Mouse (Mus musculus) heart, embryonic 15.5 days (tissue): Measurements from ENCODE around the gene Bach2. TPM values are rescaled to one million over a fixed set of nuclear protein-coding genes. Genes with fewer than 3 reads are reported as not detected.

Experiments used
- ATAC-seq: fragments of 200-750 bp; cut with Nextera tagmentation; replicated peaks from 2 replicates; pipeline ENCODE4 v1.8.0; 2017; ENCODE audit warnings: low read depth, moderate TSS enrichment; ENCODE audit not compliant: insufficient number of reproducible peaks, insufficient read depth, low FRiP score
- H3K27ac ChIP-seq: fragments of 300-500 bp; sonication (generic); 2 replicates; pipeline ENCODE4 v1.5.1; 2015; ENCODE audit warnings: mild to moderate bottlenecking, inconsistent platforms
- H3K27me3 ChIP-seq: fragments of 300-500 bp; sonication (generic); 2 replicates; pipeline ENCODE4 v1.6.1; 2015; ENCODE audit warnings: inconsistent platforms
- H3K36me3 ChIP-seq: fragments of 300-500 bp; sonication (generic); 2 replicates; pipeline ENCODE4 v1.6.1; 2015; ENCODE audit warnings: mild to moderate bottlenecking, inconsistent platforms
- H3K4me1 ChIP-seq: fragments of 300-500 bp; sonication (generic); replicated peaks from 2 replicates; pipeline ENCODE4 v1.6.1; 2015; ENCODE audit warnings: inconsistent platforms
- H3K4me2 ChIP-seq: fragments of 300-500 bp; sonication (generic); 2 replicates; pipeline ENCODE4 v1.6.1; 2015; ENCODE audit warnings: inconsistent platforms, mild to moderate bottlenecking, moderate library complexity
- H3K4me3 ChIP-seq: fragments of 300-500 bp; sonication (generic); 2 replicates; pipeline ENCODE4 v1.5.1; 2015; ENCODE audit warnings: mild to moderate bottlenecking, inconsistent platforms
- H3K9ac ChIP-seq: fragments of 300-500 bp; sonication (generic); 2 replicates; pipeline ENCODE4 v1.6.1; 2015; ENCODE audit warnings: mild to moderate bottlenecking, inconsistent platforms
- H3K9me3 ChIP-seq: fragments of 300-500 bp; sonication (generic); replicated peaks from 2 replicates; pipeline ENCODE4 v1.6.1; 2016; ENCODE audit warnings: inconsistent platforms
- WGBS: fragments of 180-500 bp; shearing (Covaris S2); methylation state at CpG from one replicate; pipeline ENCODE4 v1.1.7; 2015; ENCODE audit warnings: mixed read lengths; 5-methylcytosine and 5-hydroxymethylcytosine counted together
- polyA plus RNA-seq: library from polyadenylated mRNA; unstranded; fragments of >200 nt; fragmentation: Nextera tagmentation; extraction: Ambion mirVana; gene quantifications from 2 replicates; pipeline ENCODE4 v1.2.1, GENCODE M21; 2015

Gene Bach2
- polyA plus RNA-seq, 1 experiment from 2014 or later = 5.0 TPM

- ATAC-seq = no peak
These were observed 185.8 kb downstream of the Bach2 start for GRCm38 (mm10) chr4:32424434-32424833.

GRCm38 (mm10) chr4:32425060-32425459 is 186.5 kb downstream of the Bach2 start:
- Histone ChIP-seq H3K9me3 (no peaks in the 10 kb centered on the region), H3K27me3 (no peaks in the 10 kb centered on the region), H3K4me1 (0 out of 2 replicates have a peak, but pooled peaks cover 4% of the 10 kb centered on the region), H3K36me3 (no peaks in the 10 kb centered on the region), H3K9ac (no peak overlapping the region), H3K4me3 (no peak overlapping the region), H3K4me2 (no peak overlapping the region), H3K27ac (no peak overlapping the region)
- whole genome bisulfite sequencing = 82% methylated on average over 7 of the region's 7 CpGs
- ATAC-seq = no peak

More at GRCm38 (mm10) chr4:32424434-32424833, 185.8 kb downstream of the Bach2 start:
- H3K4me3 ChIP-seq = no peak overlapping the region
- H3K4me1 ChIP-seq = 0 out of 2 replicates have a peak, but pooled peaks cover 3% of the 10 kb centered on the region
- H3K27ac ChIP-seq = no peak overlapping the region
- no peak overlapping the region for H3K4me2 ChIP-seq
- H3K9me3 ChIP-seq = no peaks in the 10 kb centered on the region
- no peaks in the 10 kb centered on the region for H3K27me3 ChIP-seq
- 73% methylated on average over 7 of the region's 7 CpGs for WGBS
- no peaks in the 10 kb centered on the region for H3K36me3 ChIP-seq
- no peak overlapping the region for H3K9ac ChIP-seq

- WGBS = 70% methylated on average over 3 of the region's 3 CpGs
- no peak for ATAC-seq
- Histone ChIP-seq H3K9ac (no peak overlapping the region), H3K27me3 (no peaks in the 10 kb centered on the region), H3K4me2 (no peak overlapping the region), H3K4me3 (no peak overlapping the region), H3K36me3 (no peaks in the 10 kb centered on the region), H3K4me1 (peaks cover 8% of the 10 kb centered on the region), H3K9me3 (no peaks in the 10 kb centered on the region), H3K27ac (no peak overlapping the region)
These were observed 187.0 kb downstream of the Bach2 start for GRCm38 (mm10) chr4:32425641-32426040.

GRCm38 (mm10) chr4:32426779-32427577 is 188.4 kb downstream of the Bach2 start:
- no peak for ATAC-seq
- no peak overlapping the region for H3K4me3 ChIP-seq
- no peaks in the 10 kb centered on the region for H3K9me3 ChIP-seq
- 82% methylated on average over 27 of the region's 27 CpGs for WGBS
- no peak overlapping the region for H3K9ac ChIP-seq
- H3K4me1 ChIP-seq = peaks cover 16% of the 10 kb centered on the region
- H3K36me3 ChIP-seq = no peaks in the 10 kb centered on the region
- H3K27me3 ChIP-seq = no peaks in the 10 kb centered on the region
- no peak overlapping the region for H3K27ac ChIP-seq
- no peak overlapping the region for H3K4me2 ChIP-seq

GRCm38 (mm10) chr4:32428738-32429137 is 190.1 kb downstream of the Bach2 start:
- peaks cover 19% of the 10 kb centered on the region for H3K4me1 ChIP-seq
- WGBS = 81% methylated on average over 9 of the region's 9 CpGs

GRCm38 (mm10) chr4:32430136-32430535 is 191.5 kb downstream of the Bach2 start:
- H3K27ac ChIP-seq = no peak overlapping the region
- H3K27me3 ChIP-seq = no peaks in the 10 kb centered on the region
- 84% methylated on average over 11 of the region's 11 CpGs for WGBS
- no peaks in the 10 kb centered on the region for H3K36me3 ChIP-seq
- peaks cover 19% of the 10 kb centered on the region for H3K4me1 ChIP-seq
- H3K9me3 ChIP-seq = no peaks in the 10 kb centered on the region
- no peak for ATAC-seq
- H3K9ac ChIP-seq = no peak overlapping the region
- H3K4me2 ChIP-seq = peak overlapping the region; percentile 57
- no peak overlapping the region for H3K4me3 ChIP-seq

More at GRCm38 (mm10) chr4:32428738-32429137, 190.1 kb downstream of the Bach2 start:
- Histone ChIP-seq H3K9me3 (no peaks in the 10 kb centered on the region), H3K36me3 (no peaks in the 10 kb centered on the region), H3K27me3 (no peaks in the 10 kb centered on the region), H3K9ac (no peak overlapping the region), H3K4me2 (no peak overlapping the region), H3K4me3 (no peak overlapping the region), H3K27ac (no peak overlapping the region)
- no peak for ATAC-seq

- Histone ChIP-seq H3K9ac (peak overlapping the region; percentile 30), H3K9me3 (no peaks in the 10 kb centered on the region), H3K4me3 (peak overlapping the region; percentile 29), H3K36me3 (no peaks in the 10 kb centered on the region), H3K27me3 (no peaks in the 10 kb centered on the region), H3K27ac (peak overlapping the region; percentile 56; the same call in 1 of the 2 replicates), H3K4me1 (peaks cover 16% of the 10 kb centered on the region), H3K4me2 (peak overlapping the region; percentile 57)
- peak; percentile 49; the same call in 1 of the 2 replicates for ATAC-seq
- 20% methylated on average over 7 of the region's 7 CpGs for WGBS
These were observed 192.4 kb downstream of the Bach2 start for GRCm38 (mm10) chr4:32430981-32431380.

GRCm38 (mm10) chr4:32432271-32432781 is 193.7 kb downstream of the Bach2 start:
- Histone ChIP-seq H3K27me3 (no peaks in the 10 kb centered on the region), H3K27ac (no peak overlapping the region), H3K4me1 (peaks cover 16% of the 10 kb centered on the region), H3K9me3 (no peaks in the 10 kb centered on the region), H3K9ac (no peak overlapping the region), H3K4me3 (no peak overlapping the region), H3K4me2 (no peak overlapping the region), H3K36me3 (no peaks in the 10 kb centered on the region)
- ATAC-seq = no peak
- 39% methylated on average over 10 of the region's 10 CpGs for WGBS

- Histone ChIP-seq H3K9me3 (no peaks in the 10 kb centered on the region), H3K4me1 (peaks cover 16% of the 10 kb centered on the region), H3K4me2 (no peak overlapping the region), H3K27ac (no peak overlapping the region), H3K9ac (no peak overlapping the region), H3K27me3 (no peaks in the 10 kb centered on the region), H3K4me3 (no peak overlapping the region), H3K36me3 (no peaks in the 10 kb centered on the region)
- WGBS = 65% methylated on average over 6 of the region's 6 CpGs
- ATAC-seq = no peak
These were observed 194.3 kb downstream of the Bach2 start for GRCm38 (mm10) chr4:32432945-32433344.

GRCm38 (mm10) chr4:32434612-32435011 is 196.0 kb downstream of the Bach2 start:
- H3K4me2 ChIP-seq = no peak overlapping the region
- ATAC-seq = no peak
- no peaks in the 10 kb centered on the region for H3K27me3 ChIP-seq
- H3K4me1 ChIP-seq = peaks cover 16% of the 10 kb centered on the region
- H3K9ac ChIP-seq = no peak overlapping the region
- H3K9me3 ChIP-seq = no peaks in the 10 kb centered on the region
- WGBS = 71% methylated on average over 1 of the region's 1 CpGs
- H3K36me3 ChIP-seq = no peaks in the 10 kb centered on the region
- no peak overlapping the region for H3K27ac ChIP-seq
- no peak overlapping the region for H3K4me3 ChIP-seq

- Histone ChIP-seq H3K4me3 (no peak overlapping the region), H3K4me2 (no peak overlapping the region), H3K9ac (no peak overlapping the region), H3K9me3 (no peaks in the 10 kb centered on the region), H3K36me3 (no peaks in the 10 kb centered on the region), H3K4me1 (peaks cover 5% of the 10 kb centered on the region), H3K27me3 (no peaks in the 10 kb centered on the region), H3K27ac (no peak overlapping the region)
- ATAC-seq = 0 out of 2 replicates have a peak, but pooled peaks have one; percentile 27
- WGBS = 64% methylated on average over 11 of the region's 11 CpGs
These were observed 201.6 kb downstream of the Bach2 start for GRCm38 (mm10) chr4:32439974-32440739.
